Mouse (Mus musculus): ENCODE results near the gene Slc9a5. TPM values are rescaled to one million over a fixed set of nuclear protein-coding genes. Genes with fewer than 3 reads are reported as not detected.

Gene Slc9a5
- total RNA-seq, 2 experiments from 2014 or later: 0.25 to 0.50 TPM

DNA sequence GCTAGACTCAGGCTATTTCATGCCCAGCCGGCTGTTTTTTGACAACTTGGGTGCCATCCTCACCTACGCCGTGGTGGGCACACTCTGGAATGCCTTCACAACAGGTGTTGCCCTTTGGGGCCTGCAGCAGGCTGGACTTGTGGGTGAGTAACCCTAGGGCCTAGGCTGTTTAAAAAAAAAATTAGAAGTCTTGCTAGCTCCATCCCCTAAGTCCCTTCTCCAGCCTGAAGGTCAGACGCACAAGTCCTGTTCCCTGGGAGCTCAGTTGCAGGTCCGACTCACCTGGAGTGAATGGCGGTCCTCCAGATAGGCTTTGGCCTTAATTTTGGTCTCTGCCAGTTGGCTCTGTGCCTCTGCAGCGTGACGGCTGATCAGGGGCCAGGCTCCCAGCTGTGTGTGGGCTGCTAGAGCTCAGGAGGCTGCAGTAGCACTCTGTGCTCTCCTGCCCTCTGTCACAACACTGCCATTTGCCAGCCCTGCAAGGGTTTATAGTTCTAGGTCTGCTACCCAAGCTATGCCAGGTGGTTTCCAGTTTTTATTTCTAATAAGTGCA lies 5.0 kb downstream of the Slc9a5 start:
- DNase-seq (ENCODE audit: low spot score): no peak

DNA sequence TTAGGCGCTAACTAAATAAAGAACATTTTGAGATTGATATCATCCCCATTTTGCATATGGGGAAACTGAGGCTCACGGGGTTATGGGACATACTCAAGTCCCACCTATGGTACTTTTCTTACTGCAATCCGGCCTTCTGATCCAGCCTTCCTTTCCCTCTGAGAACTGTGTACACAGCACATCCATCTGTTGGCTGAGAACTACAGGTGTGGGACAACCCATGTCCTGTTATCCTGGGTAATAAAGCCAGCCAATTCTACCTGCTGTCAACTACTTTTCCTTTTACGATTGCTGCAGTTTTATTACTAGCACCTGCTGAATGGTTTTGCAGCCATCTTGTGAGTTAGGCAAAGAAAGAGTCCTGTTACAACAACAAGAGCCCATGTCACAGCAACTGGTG lies 5.9 kb downstream of the Slc9a5 start:
- DNase-seq (ENCODE audit: low spot score): no peak

GRCm38 (mm10) chr8:105355179-105356024 lies 6.8 kb downstream of the Slc9a5 start:
- DNase-seq (ENCODE audit: low spot score): peak; percentile 53

GRCm38 (mm10) chr8:105356681-105357080 lies 8.0 kb downstream of the Slc9a5 start:
- no peak for DNase-seq (ENCODE audit: low spot score)

DNA sequence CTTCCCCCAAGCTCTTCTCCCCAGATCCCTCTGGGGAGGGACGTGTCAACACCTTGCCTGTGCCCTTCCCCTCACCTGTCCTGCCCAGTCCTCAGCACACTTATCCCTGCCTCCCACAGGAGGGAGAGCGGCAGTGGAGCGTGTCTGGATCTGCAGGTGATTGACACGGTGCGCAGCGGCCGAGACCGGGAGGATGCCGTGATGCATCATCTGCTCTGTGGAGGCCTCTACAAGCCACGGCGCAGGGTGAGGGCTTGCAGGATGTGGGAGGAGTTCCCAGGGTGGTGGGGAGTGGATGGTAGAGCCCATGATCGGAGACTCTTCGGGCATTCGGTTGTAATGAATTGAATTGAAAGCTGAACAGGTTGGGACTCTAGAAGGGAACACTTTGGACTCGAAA lies 10.6 kb downstream of the Slc9a5 start:
- DNase-seq (ENCODE audit: low spot score): no peak

DNA sequence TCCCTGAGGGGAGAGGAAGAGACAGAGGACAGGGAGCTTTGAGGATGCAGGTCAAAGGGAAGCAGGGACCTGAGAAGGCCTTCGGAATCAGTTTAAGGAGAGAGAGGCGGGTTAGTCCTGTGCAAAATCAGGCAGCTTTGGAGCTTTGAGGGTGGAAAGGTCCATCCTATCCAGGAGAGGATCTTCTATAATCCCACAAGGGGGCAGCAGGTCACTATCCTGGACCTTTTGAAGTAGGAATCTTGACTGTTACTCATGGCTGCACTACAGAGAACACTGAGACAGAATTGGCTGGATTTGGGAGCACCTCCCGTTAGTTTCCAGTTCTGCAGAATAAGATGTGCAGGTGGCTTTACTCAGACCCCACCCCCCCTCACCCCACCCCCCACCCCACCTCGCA lies 11.0 kb downstream of the Slc9a5 start:
- DNase-seq (ENCODE audit: low spot score): no peak

GRCm38 (mm10) chr8:105361751-105362702 lies 13.4 kb downstream of the Slc9a5 start:
- no peak for DNase-seq (ENCODE audit: low spot score)

DNA sequence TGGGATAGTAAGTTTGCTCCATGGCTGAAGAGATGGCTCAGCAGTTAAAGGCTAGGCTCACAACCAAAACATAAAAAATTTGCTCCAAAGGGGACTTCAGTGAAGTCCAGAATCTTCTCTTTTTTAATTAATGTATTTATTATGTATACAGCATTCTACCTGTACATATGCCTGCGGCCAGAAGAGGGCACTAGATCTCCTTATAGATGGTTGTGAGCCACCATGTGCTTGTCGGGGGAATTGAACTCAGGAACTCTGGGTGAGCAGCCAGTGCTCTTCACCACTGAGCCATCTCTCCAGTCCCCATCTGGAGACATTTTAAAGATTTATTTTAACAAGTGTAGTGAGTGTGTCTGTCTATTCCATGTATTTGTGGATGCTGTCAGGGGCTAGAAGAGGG lies 18.5 kb downstream of the Slc9a5 start:
- DNase-seq (ENCODE audit: low spot score): no peak

GRCm38 (mm10) chr8:105372473-105372872 lies 23.8 kb downstream of the Slc9a5 start:
- no peak for DNase-seq (ENCODE audit: low spot score)

DNA sequence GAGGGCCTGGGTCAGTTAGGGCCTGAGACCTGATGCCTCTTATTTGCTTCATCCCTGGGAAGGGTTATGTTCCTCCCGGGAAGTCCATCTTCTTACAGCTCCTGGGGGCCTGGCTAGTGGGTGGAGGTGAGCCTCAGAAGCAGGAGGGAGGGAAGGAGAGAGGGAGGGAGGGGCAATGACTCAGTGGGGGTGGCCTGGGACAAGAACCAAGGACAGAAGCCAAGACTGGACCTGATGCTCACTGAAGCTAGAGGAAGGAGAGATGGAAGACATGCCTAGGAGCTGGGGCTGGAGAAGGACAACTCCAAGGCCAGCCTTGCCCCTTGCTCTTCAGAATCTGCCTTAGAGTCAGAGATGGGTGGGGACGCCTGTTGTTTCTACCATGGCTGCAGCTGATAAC lies 24.4 kb downstream of the Slc9a5 start, which contains the start of gene Plekhg4:
Gene Plekhg4, plus strand, starts transcription at position 243 of the 400 bp plus-strand sequence.
- DNase-seq (ENCODE audit: low spot score): no peak

DNA sequence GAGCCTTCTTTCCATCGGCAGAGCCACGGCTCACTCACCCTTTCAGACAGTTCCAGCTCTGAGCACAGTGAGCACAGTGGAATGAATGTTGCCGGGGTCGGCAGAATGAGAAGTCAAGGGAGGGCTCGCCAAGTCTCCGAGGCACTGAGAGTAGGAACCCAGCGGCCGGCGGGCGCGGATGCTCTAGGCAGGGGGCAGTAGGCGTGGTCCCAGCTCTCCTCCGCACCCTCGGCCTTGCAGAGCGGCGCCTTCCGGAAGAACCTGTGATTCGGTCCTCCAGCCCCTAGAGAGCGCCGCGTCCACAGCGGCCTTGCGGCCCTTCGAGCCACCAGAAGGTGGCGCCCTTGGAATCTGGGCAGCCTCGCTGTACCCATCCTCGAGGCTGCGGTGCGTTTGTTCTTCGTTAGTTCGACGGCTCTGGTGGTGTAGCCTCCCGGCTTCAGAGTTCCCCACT lies 25.9 kb downstream of the Slc9a5 start:
- no peak for DNase-seq (ENCODE audit: low spot score)

- DNase-seq (ENCODE audit: low spot score): no peak
Observed at GRCm38 (mm10) chr8:105378673-105379072, 30.0 kb downstream of the Slc9a5 start.

DNA sequence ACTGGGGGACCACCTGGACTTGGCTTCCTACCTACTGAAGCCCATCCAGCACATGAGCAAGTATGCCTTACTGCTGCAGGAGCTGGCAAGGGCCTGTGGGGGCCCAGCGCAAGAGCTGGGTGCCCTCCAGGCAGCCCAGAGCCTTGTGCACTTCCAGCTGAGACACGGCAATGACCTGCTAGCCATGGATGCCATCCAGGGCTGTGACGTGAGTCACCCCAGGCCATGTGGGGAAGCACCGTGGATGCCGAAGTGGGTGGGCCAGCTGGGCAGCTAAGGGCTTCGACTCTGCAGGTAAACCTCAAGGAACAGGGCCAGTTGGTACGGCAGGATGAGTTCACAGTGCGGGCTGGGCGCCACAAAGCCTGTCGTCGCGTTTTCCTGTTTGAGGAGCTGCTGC lies 31.7 kb downstream of the Slc9a5 start:
- DNase-seq (ENCODE audit: low spot score): no peak

GRCm38 (mm10) chr8:105384070-105384469 lies 35.4 kb downstream of the Slc9a5 start:
- no peak for DNase-seq (ENCODE audit: low spot score)

GRCm38 (mm10) chr8:105387151-105387550 lies 38.5 kb downstream of the Slc9a5 start:
- DNase-seq (ENCODE audit: low spot score): no peak

- DNase-seq (ENCODE audit: low spot score): no peak
Observed at GRCm38 (mm10) chr8:105389096-105389495, 40.5 kb downstream of the Slc9a5 start.

GRCm38 (mm10) chr8:105393089-105393787 lies 44.6 kb downstream of the Slc9a5 start:
- DNase-seq (ENCODE audit: low spot score): peak; percentile 24

GRCm38 (mm10) chr8:105393915-105394314 lies 45.3 kb downstream of the Slc9a5 start:
- DNase-seq (ENCODE audit: low spot score): peak; percentile 20

DNA sequence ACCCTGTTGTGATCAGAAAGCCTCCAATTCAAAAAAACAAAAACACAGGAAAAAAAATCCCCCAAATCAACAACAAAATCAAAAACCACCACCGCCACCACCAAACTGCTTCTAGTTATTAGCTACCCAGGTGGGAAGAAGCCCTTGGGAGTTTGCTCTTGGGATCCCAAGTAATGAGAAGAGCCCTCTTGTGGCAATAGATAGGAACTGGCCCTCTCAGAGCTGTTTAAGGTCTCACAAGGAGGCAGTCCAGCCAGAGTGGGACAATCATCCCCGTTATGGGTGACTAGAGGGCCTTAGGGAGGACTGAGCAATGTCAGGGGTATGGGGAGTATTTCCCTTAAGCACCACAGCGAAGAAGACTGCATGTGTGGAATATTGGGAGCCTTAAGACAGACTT lies 49.1 kb downstream of the Slc9a5 start:
- DNase-seq (ENCODE audit: low spot score): peak; percentile 68

DNA sequence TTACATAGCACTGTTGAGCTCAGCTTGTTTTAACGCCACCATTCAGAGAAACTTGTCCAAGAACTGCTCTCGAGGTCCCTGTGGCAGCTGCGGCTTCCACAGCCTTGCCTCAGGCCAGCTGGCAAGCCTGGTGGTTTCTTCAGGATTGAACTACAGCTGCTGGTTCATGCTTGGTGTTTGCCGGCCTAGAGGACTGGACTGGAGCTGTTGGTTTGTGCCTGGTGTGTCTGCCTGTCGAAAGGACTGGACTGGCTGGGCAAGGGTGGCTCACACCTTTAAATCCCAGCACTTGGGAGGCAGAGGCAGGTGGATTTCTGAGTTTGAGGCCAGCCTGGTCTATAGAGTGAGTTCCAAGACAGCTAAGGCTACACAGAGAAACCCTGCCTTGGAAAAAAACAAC lies 51.4 kb downstream of the Slc9a5 start:
- DNase-seq (ENCODE audit: low spot score): no peak

GRCm38 (mm10) chr8:105403467-105403866 lies 54.8 kb downstream of the Slc9a5 start:
- no peak for DNase-seq (ENCODE audit: low spot score)
